1 mouse cellular context compared by ENCODE assay signal in the genomic region with DNA sequence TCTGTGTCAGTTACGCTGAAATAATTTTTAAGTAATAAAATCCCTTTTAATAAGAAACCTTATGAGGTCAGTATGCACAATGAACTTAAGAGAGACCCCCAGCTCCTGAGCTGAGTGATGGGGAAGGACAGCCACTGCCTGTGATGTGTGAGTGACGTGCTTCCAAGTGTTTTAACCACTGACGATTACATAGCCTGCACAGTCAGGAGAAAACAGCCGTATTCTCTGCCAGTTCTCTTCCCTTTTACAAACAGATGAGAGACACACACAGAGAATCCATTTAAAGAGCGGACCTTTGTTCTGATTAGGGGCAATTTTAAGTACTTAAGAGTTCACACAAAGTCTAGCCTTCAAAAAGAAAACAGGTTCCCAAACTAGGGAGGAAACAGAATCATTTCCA.
TF ChIP-seq lines count a peak whose summit lies in the region.

No protein-coding gene starts in this region.

TF ChIP-seq in CH12.LX, 34 proteins besides CTCF, POLR2A, EP300 and RAD21 (continued from another document):
- TF ChIP-seq RCOR1 (conservative IDR thresholded peaks at IDR 0.05; ENCODE audit: low read depth, low read length): no peak
- TF ChIP-seq KAT2A (IDR thresholded peaks at IDR 0.05; ENCODE audit: insufficient replicate concordance, low read length): no peak
- no peak for TF ChIP-seq ZNF384 (IDR thresholded peaks at IDR 0.05; ENCODE audit: low read depth, low read length)
- TF ChIP-seq JUN (IDR thresholded peaks at IDR 0.05; ENCODE audit: insufficient read depth, low read depth, low read length): no peak
- TF ChIP-seq NELFE (IDR thresholded peaks at IDR 0.05; ENCODE audit: low read depth, low read length): no peak
- TF ChIP-seq HCFC1 (IDR thresholded peaks at IDR 0.05; ENCODE audit: low read depth, low read length): no peak
- TF ChIP-seq CHD2 (IDR thresholded peaks at IDR 0.05; ENCODE audit: low read length): no peak
- no peak; the same call in 1 of the 2 replicates for TF ChIP-seq CHD1 (IDR thresholded peaks at IDR 0.05; ENCODE audit: low read depth, low read length)
- TF ChIP-seq NRF1 (IDR thresholded peaks at IDR 0.05; ENCODE audit: low read depth, low read length): no peak
- TF ChIP-seq MAFK (IDR thresholded peaks at IDR 0.05; ENCODE audit: insufficient replicate concordance, low read length): no peak
- TF ChIP-seq TCF12 (IDR thresholded peaks at IDR 0.05; ENCODE audit: low read depth, low read length): no peak
- no peak for TF ChIP-seq ZMIZ1 (IDR thresholded peaks at IDR 0.05; ENCODE audit: low read depth, low read length)
- no peak for TF ChIP-seq MXI1 (IDR thresholded peaks at IDR 0.05; ENCODE audit: low read depth, low read length)
- no peak for TF ChIP-seq PAX5 (IDR thresholded peaks at IDR 0.05; ENCODE audit: low read length)
- TF ChIP-seq E2F4 (IDR thresholded peaks at IDR 0.05; ENCODE audit: insufficient replicate concordance, low read depth, low read length): no peak
